Mouse (Mus musculus): ENCODE measurements around the gene Gabrr1. TPM values are rescaled to one million over a fixed set of nuclear protein-coding genes. Genes with fewer than 3 reads are reported as not detected.
A peak's percentile ranks its signal among the peaks of the same experiment; 100 is the strongest.

Gabrr1 gene
- total and polyA plus RNA-seq, 3 experiments: 0.28 TPM; not detected in 2

DNA sequence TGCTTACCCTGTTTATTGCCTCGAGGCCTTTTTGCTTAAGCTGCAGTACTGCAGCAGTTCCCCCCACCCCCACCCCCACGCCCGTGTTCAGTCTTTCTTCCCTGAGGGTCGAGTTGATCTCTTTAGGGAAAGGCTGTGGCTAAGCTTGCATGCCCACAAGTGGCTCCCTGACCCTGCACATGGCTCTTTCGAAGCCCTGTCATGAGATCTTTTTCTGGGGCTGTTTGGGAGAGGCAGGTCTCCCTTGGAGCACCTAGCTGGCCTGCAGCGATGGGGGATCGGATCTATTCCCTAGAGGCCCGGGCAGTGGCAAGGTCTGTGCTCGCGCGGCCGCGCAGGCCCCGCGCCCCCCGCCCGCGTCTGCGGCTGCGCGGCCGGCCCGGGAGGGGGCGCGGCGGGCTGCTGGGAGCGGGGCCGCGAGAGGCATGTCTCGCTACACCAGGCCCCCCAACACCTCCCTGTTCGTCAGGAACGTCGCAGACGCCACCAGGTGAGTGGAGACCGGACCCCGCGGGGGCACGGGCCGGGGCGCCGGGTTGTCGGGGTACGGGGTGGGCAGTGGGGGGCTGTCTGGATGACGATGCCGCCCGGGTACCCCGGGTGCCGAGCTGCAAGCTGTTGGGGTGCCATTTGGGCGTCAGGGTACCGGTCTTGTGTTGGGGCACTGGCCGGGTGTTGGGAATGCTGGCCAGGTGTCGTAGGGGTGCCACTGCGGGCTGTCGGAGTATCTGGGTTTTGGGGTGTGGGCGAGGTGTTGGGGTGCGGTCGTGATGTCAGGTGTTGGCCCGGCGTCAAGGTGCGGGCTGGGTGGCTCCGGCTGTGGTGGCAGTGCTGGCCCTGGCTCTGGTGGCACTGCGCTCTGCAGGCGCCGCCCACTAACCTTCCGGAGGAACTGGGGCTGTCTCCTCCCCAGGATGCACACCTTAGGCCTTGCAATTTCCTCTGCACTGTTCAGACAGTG, 76.8 kb downstream of the Gabrr1 start, which contains the start of gene Srsf12:
Gene Srsf12, plus strand, starts transcription at position 111 of the 961 bp plus-strand sequence.
- DNase-seq: peak; percentile 25

Other genes starting within 250 kb of the Gabrr1 start
- 1 to 10 TPM; 2.2 to 4.6 TPM for gene Ankrd6, start 181.7 kb upstream of the Gabrr1 start, total RNA-seq (2021)
- gene Ankrd6, start 181.7 kb upstream of the Gabrr1 start, polyA plus RNA-seq (2012; rRNA removed): 0.56 and 0.75 TPM in 2 replicates
- 10 to 100 TPM in 1 of 2 experiments, 1 to 10 TPM in 1; 7.9 to 14.7 TPM for gene Rragd, start 149.5 kb upstream of the Gabrr1 start, total RNA-seq (2021)
- gene Rragd, start 149.5 kb upstream of the Gabrr1 start, polyA plus RNA-seq (2012; rRNA removed): 1.0 and 1.1 TPM in 2 replicates
- 10 to 100 TPM; 61.5 to 71.4 TPM for gene Ube2j1, start 101.1 kb upstream of the Gabrr1 start, total RNA-seq (2021)
- gene Ube2j1, start 101.1 kb upstream of the Gabrr1 start, polyA plus RNA-seq (2012; rRNA removed): 12.5 and 14.2 TPM in 2 replicates
- gene Gabrr2, start 69.5 kb upstream of the Gabrr1 start, total RNA-seq (2021): not detected
- gene Gabrr2, start 69.5 kb upstream of the Gabrr1 start, polyA plus RNA-seq (2012; rRNA removed): 0.22 and 0.95 TPM in 2 replicates
- 10 to 100 TPM; 19.5 to 47.0 TPM for gene Pm20d2, start 57.2 kb downstream of the Gabrr1 start, total RNA-seq (2021)
- 63.8 and 85.1 TPM in 2 replicates for gene Pm20d2, start 57.2 kb downstream of the Gabrr1 start, polyA plus RNA-seq (2012; rRNA removed)
- under 1 TPM; 0.55 to 0.98 TPM for gene Srsf12, start 76.5 kb downstream of the Gabrr1 start, total RNA-seq (2021)
- 0.22 and 0.85 TPM in 2 replicates for gene Srsf12, start 76.5 kb downstream of the Gabrr1 start, polyA plus RNA-seq (2012; rRNA removed)
- gene Pnrc1, start 157.6 kb downstream of the Gabrr1 start, total RNA-seq (2021): 100 to 1,000 TPM; 165 to 239 TPM
- 205 and 321 TPM in 2 replicates for gene Pnrc1, start 157.6 kb downstream of the Gabrr1 start, polyA plus RNA-seq (2012; rRNA removed)
- 10 to 100 TPM; 33.4 to 37.4 TPM for gene Rngtt, start 177.8 kb downstream of the Gabrr1 start, total RNA-seq (2021)
- 2.3 and 2.5 TPM in 2 replicates for gene Rngtt, start 177.8 kb downstream of the Gabrr1 start, polyA plus RNA-seq (2012; rRNA removed)